Mouse (Mus musculus) heart, embryonic 15.5 days (tissue): ENCODE measurements at regions not wholly inside any gene's neighbourhood (a gene's known extent, or its start where the extent isn't known, plus 50 kb on each side); places are given as distances from the start of the nearest gene placed in this dataset.
A peak's percentile ranks its signal among the peaks of the same experiment; 100 is the strongest.

Experiments
- ATAC-seq: fragments of 200-750 bp; cut with Nextera tagmentation; replicated peaks from 2 replicates; pipeline ENCODE4 v1.8.0; 2017; ENCODE audit warnings: low read depth, moderate TSS enrichment; ENCODE audit not compliant: insufficient number of reproducible peaks, insufficient read depth, low FRiP score
- H3K27ac ChIP-seq: fragments of 300-500 bp; sonication (generic); 2 replicates; pipeline ENCODE4 v1.5.1; 2015; ENCODE audit warnings: mild to moderate bottlenecking, inconsistent platforms
- H3K27me3 ChIP-seq: fragments of 300-500 bp; sonication (generic); 2 replicates; pipeline ENCODE4 v1.6.1; 2015; ENCODE audit warnings: inconsistent platforms
- H3K36me3 ChIP-seq: fragments of 300-500 bp; sonication (generic); 2 replicates; pipeline ENCODE4 v1.6.1; 2015; ENCODE audit warnings: mild to moderate bottlenecking, inconsistent platforms
- H3K4me1 ChIP-seq: fragments of 300-500 bp; sonication (generic); replicated peaks from 2 replicates; pipeline ENCODE4 v1.6.1; 2015; ENCODE audit warnings: inconsistent platforms
- H3K4me2 ChIP-seq: fragments of 300-500 bp; sonication (generic); 2 replicates; pipeline ENCODE4 v1.6.1; 2015; ENCODE audit warnings: inconsistent platforms, mild to moderate bottlenecking, moderate library complexity
- H3K4me3 ChIP-seq: fragments of 300-500 bp; sonication (generic); 2 replicates; pipeline ENCODE4 v1.5.1; 2015; ENCODE audit warnings: mild to moderate bottlenecking, inconsistent platforms
- H3K9ac ChIP-seq: fragments of 300-500 bp; sonication (generic); 2 replicates; pipeline ENCODE4 v1.6.1; 2015; ENCODE audit warnings: mild to moderate bottlenecking, inconsistent platforms
- H3K9me3 ChIP-seq: fragments of 300-500 bp; sonication (generic); replicated peaks from 2 replicates; pipeline ENCODE4 v1.6.1; 2016; ENCODE audit warnings: inconsistent platforms
- WGBS: fragments of 180-500 bp; shearing (Covaris S2); methylation state at CpG from one replicate; pipeline ENCODE4 v1.1.7; 2015; ENCODE audit warnings: mixed read lengths; 5-methylcytosine and 5-hydroxymethylcytosine counted together

DNA sequence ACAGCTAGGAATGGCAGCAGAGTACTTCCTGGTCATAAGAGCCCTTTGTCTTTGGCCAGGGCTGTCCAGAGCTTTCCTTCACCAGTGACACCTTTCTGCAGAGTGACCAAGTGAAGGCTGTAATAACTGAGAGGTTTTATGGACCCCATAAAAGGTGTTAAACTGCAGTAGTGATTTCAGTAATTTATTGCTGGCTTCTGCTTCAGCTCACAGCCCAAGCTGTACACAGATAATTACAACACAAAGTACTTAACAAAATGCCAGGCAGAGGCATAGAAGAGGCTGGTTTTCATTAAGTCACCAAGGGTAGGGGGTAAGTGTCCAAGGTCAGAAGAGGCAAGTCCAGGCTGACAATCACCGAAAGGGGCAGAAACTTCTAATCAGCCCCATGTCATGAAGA is 83.8 kb downstream of the Eif4e start:
- Histone ChIP-seq H3K9me3 (no peaks in the 10 kb centered on the region), H3K27ac (no peak overlapping the region), H3K27me3 (no peaks in the 10 kb centered on the region), H3K36me3 (no peaks in the 10 kb centered on the region), H3K4me3 (no peak overlapping the region), H3K9ac (no peak overlapping the region), H3K4me2 (no peak overlapping the region), H3K4me1 (peaks cover 13% of the 10 kb centered on the region)
- no peak for ATAC-seq
- 59% methylated on average over 1 of the region's 1 CpGs for WGBS

- no peaks in the 10 kb centered on the region for H3K9me3 ChIP-seq
- H3K27ac ChIP-seq, result no peak overlapping the region
- WGBS, result 16% methylated on average over 9 of the region's 9 CpGs
- no peak overlapping the region for H3K4me3 ChIP-seq
- ATAC-seq, result peak; percentile 75
- no peaks in the 10 kb centered on the region for H3K36me3 ChIP-seq
- no peaks in the 10 kb centered on the region for H3K27me3 ChIP-seq
- H3K4me2 ChIP-seq, result 0 out of 2 replicates have a peak overlapping the region, but pooled peaks have one; percentile 19
- no peak overlapping the region for H3K9ac ChIP-seq
- peaks cover 13% of the 10 kb centered on the region for H3K4me1 ChIP-seq
Measured at GRCm38 (mm10) chr3:138612884-138613653, 87.1 kb downstream of the Eif4e start.

DNA sequence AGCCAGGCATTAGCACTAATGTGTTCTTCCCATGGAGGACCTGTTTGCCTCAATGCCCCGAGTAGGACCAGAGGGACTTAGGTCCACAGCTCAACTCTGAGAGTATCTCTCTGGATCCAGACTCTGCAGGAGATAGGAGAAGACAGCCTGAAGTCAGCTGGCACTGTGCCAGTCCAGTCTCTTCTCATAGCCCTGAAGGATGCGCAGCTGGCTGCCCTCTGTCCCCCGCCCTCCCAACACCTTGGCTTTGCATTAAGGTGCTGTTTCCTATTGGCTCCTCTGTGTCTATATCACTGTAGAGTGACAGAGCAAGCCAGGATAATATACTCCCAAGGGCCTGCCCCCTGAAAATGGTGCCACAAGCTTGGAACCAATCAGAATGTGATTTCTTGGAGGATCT is 87.7 kb downstream of the Eif4e start:
- ATAC-seq, result no peak
- Histone ChIP-seq H3K4me3 (no peak overlapping the region), H3K36me3 (no peaks in the 10 kb centered on the region), H3K9ac (no peak overlapping the region), H3K4me1 (peaks cover 13% of the 10 kb centered on the region), H3K4me2 (no peak overlapping the region), H3K9me3 (no peaks in the 10 kb centered on the region), H3K27me3 (no peaks in the 10 kb centered on the region), H3K27ac (no peak overlapping the region)
- WGBS, result 79% methylated on average over 3 of the region's 3 CpGs

GRCm38 (mm10) chr3:138614899-138615298 is 88.9 kb downstream of the Eif4e start:
- no peak overlapping the region for H3K4me2 ChIP-seq
- no peak overlapping the region for H3K4me3 ChIP-seq
- peaks cover 13% of the 10 kb centered on the region for H3K4me1 ChIP-seq
- H3K9ac ChIP-seq, result no peak overlapping the region
- ATAC-seq, result no peak
- no peaks in the 10 kb centered on the region for H3K9me3 ChIP-seq
- H3K27me3 ChIP-seq, result no peaks in the 10 kb centered on the region
- H3K27ac ChIP-seq, result no peak overlapping the region
- H3K36me3 ChIP-seq, result no peaks in the 10 kb centered on the region
- WGBS, result 81% methylated on average over 2 of the region's 2 CpGs

GRCm38 (mm10) chr3:138620263-138620662 is 94.3 kb downstream of the Eif4e start:
- 74% methylated on average over 4 of the region's 4 CpGs for whole genome bisulfite sequencing

DNA sequence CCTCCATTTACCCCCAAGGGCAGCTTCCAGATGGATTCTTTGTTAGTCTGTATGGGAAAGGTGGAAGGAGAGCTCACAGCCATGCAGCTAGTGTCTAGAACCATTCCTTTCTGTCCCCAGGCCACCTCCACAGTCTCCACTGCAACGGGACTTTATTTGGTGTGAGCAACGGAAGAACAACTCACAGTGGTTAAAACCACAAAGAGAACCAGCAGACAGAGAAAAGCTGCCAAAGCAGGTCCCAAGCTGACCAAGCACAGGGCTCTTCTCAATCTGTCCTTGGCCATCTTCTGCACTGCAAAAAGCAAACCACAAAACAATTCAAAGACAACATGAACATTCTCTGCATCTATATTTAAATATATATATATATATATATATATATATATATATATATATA is 98.1 kb downstream of the Eif4e start:
- Histone ChIP-seq H3K4me3 (no peak overlapping the region), H3K27me3 (no peaks in the 10 kb centered on the region), H3K9ac (no peak overlapping the region), H3K4me2 (no peak overlapping the region), H3K4me1 (no peaks in the 10 kb centered on the region), H3K9me3 (no peaks in the 10 kb centered on the region), H3K27ac (no peak overlapping the region), H3K36me3 (no peaks in the 10 kb centered on the region)
- WGBS, result 82% methylated on average over 2 of the region's 2 CpGs
- ATAC-seq, result no peak

More at GRCm38 (mm10) chr3:138620263-138620662, 94.3 kb downstream of the Eif4e start:
- Histone ChIP-seq H3K4me1 (no peaks in the 10 kb centered on the region), H3K27me3 (no peaks in the 10 kb centered on the region), H3K27ac (no peak overlapping the region), H3K9me3 (no peaks in the 10 kb centered on the region), H3K4me3 (no peak overlapping the region), H3K4me2 (no peak overlapping the region), H3K9ac (no peak overlapping the region), H3K36me3 (no peaks in the 10 kb centered on the region)
- no peak for ATAC-seq

DNA sequence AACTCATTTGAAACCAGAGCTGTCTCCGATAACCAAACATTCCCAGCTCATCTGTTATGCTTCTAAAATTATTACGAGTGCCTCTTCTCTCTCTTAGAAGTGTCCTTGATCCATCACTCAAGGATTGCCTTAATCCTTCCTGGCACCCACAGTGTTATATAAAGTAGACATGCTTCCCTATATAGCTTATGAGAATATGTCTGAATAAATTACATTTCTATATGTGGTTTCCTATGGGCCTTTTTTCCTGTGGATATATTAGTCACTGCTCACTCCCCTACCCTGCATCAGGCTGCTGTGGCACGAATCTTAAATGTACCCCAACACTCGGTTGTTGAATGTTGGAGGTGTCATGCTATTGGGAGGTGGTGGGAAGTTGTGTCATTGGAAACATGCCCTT is 100.3 kb downstream of the Eif4e start:
- no peaks in the 10 kb centered on the region for H3K36me3 ChIP-seq
- no peak overlapping the region for H3K4me3 ChIP-seq
- 78% methylated on average over 4 of the region's 4 CpGs for WGBS
- no peak overlapping the region for H3K27ac ChIP-seq
- H3K4me2 ChIP-seq, result no peak overlapping the region
- H3K9me3 ChIP-seq, result no peaks in the 10 kb centered on the region
- H3K4me1 ChIP-seq, result no peaks in the 10 kb centered on the region
- no peak for ATAC-seq
- no peaks in the 10 kb centered on the region for H3K27me3 ChIP-seq
- no peak overlapping the region for H3K9ac ChIP-seq

DNA sequence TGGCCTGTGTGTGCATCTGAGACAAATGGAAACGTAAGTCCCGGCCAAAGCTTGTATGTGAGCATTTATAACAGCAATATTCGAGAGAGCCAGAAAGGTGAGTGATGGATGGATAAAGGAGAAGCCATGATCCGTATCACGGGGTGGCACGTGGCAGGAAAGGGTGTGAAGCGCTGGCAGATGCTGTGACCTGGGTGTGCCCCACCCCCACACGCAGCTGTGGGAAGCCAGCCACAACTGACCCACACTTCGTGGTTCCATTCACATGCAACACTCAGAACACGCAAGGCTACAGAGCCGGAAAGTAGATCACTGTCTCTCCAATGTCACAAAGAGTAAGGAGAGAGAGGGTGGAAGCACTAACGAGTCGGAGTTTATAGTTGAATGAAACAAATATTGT is 104.3 kb downstream of the Eif4e start:
- H3K4me1 ChIP-seq, result no peaks in the 10 kb centered on the region
- H3K27me3 ChIP-seq, result no peaks in the 10 kb centered on the region
- H3K9ac ChIP-seq, result no peak overlapping the region
- no peaks in the 10 kb centered on the region for H3K36me3 ChIP-seq
- H3K4me2 ChIP-seq, result no peak overlapping the region
- no peak overlapping the region for H3K4me3 ChIP-seq
- no peaks in the 10 kb centered on the region for H3K9me3 ChIP-seq
- 86% methylated on average over 13 of the region's 13 CpGs for WGBS
- no peak overlapping the region for H3K27ac ChIP-seq
- ATAC-seq, result no peak

DNA sequence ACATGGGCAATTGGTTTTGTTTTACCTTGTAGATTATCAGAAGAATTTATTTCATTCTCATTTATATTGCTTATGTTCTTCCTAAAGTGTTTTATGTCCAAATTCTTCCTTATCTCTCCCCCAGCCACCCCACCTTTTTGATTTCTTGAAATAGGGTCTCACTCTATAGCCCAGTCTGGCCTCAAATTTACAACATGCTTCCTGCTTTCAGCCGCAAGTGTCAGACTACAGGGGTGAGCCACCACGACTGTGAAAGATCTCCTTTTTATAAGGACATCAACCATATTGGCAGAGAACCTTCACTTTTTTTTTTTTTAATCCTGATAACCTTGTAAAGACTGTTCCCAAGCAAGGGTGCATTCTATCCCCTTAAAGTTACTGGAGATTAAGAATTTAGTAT is 106.1 kb downstream of the Eif4e start:
- Histone ChIP-seq H3K27ac (no peak overlapping the region), H3K4me3 (no peak overlapping the region), H3K36me3 (no peaks in the 10 kb centered on the region), H3K9me3 (no peaks in the 10 kb centered on the region), H3K9ac (no peak overlapping the region), H3K27me3 (no peaks in the 10 kb centered on the region), H3K4me2 (no peak overlapping the region), H3K4me1 (no peaks in the 10 kb centered on the region)
- no peak for ATAC-seq
- WGBS, result 59% methylated on average over 2 of the region's 2 CpGs

- Histone ChIP-seq H3K36me3 (no peaks in the 10 kb centered on the region), H3K4me2 (no peak overlapping the region), H3K9ac (no peak overlapping the region), H3K27ac (no peak overlapping the region), H3K4me3 (no peak overlapping the region), H3K4me1 (peaks cover 11% of the 10 kb centered on the region), H3K9me3 (no peaks in the 10 kb centered on the region; the same call in 1 of the 2 replicates), H3K27me3 (no peaks in the 10 kb centered on the region)
- no peak for ATAC-seq
- 95% methylated on average over 1 of the region's 1 CpGs for WGBS
Measured at GRCm38 (mm10) chr3:138642026-138642425, 100.0 kb upstream of the Tspan5 start.

GRCm38 (mm10) chr3:138643951-138644285 is 98.1 kb upstream of the Tspan5 start:
- Histone ChIP-seq H3K4me3 (peak overlapping the region; percentile 42), H3K4me1 (peaks cover 11% of the 10 kb centered on the region), H3K9me3 (no peaks in the 10 kb centered on the region; the same call in 1 of the 2 replicates), H3K27me3 (no peaks in the 10 kb centered on the region), H3K36me3 (no peaks in the 10 kb centered on the region), H3K4me2 (peak overlapping the region; percentile 73), H3K9ac (peak overlapping the region; percentile 49), H3K27ac (no peak overlapping the region)
- ATAC-seq, result no peak
- WGBS, result 17% methylated on average over 15 of the region's 15 CpGs

DNA sequence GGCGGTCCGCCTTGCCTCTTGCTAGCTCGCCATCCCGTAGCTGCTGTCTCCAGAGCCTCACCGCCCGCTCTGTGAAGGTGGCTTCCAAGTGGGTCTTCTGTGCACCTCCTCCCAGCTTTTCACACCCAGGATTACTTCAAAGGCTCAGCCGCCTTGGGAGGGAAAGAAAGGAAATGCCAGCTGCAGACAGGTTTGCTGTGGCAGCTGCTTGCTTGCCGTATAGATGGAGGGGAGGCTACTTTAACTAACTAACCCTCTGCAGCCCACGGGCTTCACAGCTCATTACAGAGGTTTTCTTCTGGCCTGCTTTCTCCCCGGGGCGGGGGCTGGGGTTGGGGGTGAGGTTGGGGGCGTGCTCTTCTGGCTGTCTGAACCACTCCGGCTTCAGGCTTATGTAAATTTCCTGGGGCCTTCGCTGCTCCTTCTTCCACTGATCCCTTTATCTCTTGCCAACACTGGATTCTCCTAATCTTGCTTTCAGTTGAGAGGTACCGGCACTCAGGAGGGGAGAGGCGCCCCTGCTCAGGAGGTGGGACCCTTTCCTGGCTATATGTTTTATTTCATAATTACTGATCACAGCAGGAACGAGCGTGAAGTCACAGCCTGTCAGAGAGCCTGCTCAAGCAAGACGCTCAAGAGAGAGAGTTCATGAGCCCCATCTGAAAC is 97.6 kb upstream of the Tspan5 start:
- H3K36me3 ChIP-seq, result no peaks in the 10 kb centered on the region
- peak; percentile 48; the same call in 1 of the 2 replicates for ATAC-seq
- peaks cover 11% of the 10 kb centered on the region for H3K4me1 ChIP-seq
- peak overlapping the region; percentile 42 for H3K4me3 ChIP-seq
- no peaks in the 10 kb centered on the region; the same call in 1 of the 2 replicates for H3K9me3 ChIP-seq
- peak overlapping the region; percentile 49 for H3K9ac ChIP-seq
- H3K4me2 ChIP-seq, result peak overlapping the region; percentile 73
- no peak overlapping the region for H3K27ac ChIP-seq
- WGBS, result 5% methylated on average over 19 of the region's 19 CpGs
- no peaks in the 10 kb centered on the region for H3K27me3 ChIP-seq
